Mouse (Mus musculus): Measurements from ENCODE around the gene Calm1. TPM values are rescaled to one million over a fixed set of nuclear protein-coding genes. Genes with fewer than 3 reads are reported as not detected.
"Not testable (repeated sequence)": the region's sequence is repeated elsewhere in the genome, so short reads cannot be mapped to it uniquely, and the experiment has no call there.

Gene Calm1
- total RNA-seq (2014; fragmentation: Nextera tagmentation): 154 and 167 TPM in 2 replicates
- total RNA-seq (2017): 549 and 572 TPM in 2 replicates

DNA sequence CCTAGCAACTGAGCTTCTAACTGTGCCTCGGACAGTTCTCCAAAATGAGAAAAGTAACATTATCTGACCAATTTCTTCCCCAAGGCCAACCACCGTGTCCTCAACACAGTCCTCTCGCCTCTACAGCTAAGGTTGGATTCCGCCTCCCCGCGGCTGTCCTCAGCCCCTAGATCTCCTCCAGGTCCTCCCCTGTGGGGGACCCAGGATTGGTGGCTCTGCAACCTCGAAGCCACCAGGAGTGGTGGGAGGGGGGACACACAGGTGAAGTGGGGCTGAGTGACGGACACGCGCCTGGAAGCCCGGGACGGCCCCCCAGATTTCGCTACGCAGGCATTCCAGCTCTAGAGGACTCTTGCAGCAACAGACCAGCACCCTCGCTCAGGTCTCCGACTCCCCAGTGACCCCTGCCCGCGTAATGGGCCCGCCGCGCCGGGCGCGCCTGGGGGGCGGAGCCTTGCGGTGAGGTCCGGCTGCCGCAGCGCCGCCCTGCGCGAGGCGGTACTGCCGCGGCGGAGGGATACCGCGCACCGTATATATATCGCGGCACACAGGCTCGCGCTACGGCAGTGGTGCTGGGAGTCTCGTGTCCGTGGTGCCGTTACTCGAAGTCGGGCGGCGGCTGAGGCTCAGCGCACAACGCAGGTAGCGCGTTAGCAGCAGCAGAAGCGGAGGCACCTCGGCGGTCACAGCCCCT, at the start of gene Calm1:
Calm1 (plus strand) TSS at position 469 of the 694 bp plus-strand sequence.
- peak; percentile 69 for ATAC-seq (replicated peaks; ENCODE audit: poor library complexity, severe bottlenecking)

DNA sequence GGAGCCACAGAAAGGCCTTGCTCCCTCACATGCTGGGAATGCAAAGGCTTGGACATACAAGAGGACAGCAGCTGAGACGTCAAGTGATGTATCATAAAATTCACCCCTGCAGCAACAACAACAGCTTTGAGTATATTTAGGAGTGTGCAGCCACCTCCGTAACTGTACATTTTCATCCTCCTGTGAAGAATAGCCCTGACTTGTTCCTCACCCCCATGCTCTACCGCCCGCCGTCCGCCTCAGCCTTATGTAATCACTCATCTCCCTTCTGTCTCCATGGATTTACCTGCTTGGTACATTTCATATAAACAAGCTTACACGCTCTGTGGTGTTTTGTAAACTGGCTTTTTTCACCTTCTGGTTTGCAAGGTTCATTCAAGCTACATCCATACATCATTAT, 46.8 kb upstream of the Calm1 start:
- no peak for ATAC-seq (replicated peaks; ENCODE audit: poor library complexity, severe bottlenecking)

DNA sequence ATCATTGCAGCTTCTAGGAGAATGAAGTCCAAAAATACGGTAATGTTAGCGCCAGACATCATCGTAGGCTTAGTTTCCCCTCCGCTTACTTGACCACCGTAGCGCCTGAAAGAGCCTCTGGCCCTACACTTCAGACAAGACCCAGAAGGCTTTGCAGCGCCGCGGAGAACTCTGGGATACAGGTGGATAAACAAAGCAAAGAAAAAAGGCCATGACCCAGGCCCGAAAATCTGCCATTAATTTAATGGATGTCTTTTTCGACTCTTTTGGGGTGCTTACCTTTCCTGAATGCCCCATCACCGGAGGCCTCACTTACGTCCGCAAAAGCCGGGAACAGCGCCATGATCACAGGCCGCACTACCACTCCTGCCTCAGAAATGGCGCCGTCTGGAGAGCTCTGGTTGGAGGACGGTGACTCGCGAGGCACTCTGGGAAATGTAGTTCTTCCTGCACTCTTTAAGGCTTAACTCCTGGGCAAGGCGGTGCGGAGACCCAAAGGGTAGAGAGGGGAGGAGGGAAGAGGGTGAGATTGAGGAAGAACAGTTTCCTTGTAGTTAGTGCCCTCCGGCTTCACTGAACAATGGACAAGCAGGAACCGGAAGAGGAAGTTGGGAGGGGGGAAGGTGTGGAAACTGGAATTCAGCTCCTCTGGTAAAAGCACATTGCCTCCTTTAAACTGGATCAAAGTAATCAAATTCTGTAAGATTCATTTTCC, 39.8 kb upstream of the Calm1 start, which contains the start of gene Nrde2:
Nrde2 (minus strand) TSS at position 393 of the 715 bp plus-strand sequence.
- ATAC-seq (replicated peaks; ENCODE audit: poor library complexity, severe bottlenecking): peak; percentile 100

DNA sequence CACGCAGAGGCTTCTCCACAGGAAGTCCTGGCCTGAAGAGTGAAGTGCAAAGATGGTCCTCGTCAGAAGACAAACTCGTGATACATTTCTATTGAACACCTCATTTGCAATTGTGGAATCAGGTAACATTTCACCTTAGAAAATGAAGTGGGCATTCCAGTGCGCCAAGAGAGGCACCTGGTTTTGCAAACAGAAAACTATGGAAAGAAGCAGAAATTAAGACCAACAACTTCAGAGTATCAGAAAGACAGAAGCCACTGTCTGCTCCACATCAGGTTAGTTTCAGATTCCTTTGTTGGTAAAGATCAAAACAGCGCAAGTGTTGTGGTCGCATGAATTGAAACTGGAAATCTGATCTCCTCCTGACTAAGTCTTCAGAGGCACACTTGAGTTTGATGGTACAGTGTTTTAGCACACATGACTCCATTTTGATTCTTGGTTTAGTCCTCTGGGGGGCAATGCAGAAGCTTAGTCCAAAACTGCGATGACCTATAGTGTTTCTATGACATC, 34.2 kb upstream of the Calm1 start:
- no peak for ATAC-seq (replicated peaks; ENCODE audit: poor library complexity, severe bottlenecking)

DNA sequence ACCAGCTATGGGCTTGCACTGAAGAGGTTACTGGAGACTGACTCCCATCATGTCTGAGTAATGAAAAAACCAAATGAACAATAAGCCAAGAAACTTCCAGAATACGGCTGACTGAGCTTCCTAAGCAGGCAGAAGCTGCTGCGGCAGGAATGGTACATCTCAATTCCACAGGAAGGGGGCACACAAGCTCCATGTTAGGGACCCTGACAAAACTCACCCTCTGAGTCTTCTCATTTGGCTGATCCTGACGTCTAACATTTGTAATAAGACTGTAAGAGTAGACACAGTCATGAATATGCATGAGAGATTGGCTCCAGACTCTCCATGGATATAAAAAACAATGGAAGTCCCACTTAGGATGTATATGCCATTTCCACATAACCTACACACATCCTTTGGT, 33.1 kb upstream of the Calm1 start:
- peak; percentile 41; the same call in 1 of the 2 replicates for ATAC-seq (replicated peaks; ENCODE audit: poor library complexity, severe bottlenecking)

DNA sequence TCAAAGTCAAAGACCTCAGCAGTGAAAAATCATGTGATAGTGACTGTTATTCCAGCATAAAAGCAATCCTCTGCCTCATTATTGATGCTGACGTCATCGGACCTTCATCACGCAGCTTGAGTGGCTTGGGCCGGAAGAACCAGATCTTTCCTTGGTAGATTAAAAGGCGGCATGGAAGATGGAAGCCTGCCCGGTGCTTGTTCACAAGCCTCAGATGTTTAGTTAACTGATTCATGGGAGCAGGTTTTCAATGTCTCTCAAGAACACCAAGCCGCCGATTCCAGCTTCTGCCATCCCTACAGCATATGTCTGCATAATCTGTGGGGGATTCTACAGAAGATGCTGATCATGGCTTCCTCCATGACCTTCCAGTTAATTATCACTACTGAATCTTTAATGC, 32.3 kb upstream of the Calm1 start:
- ATAC-seq (replicated peaks; ENCODE audit: poor library complexity, severe bottlenecking): no peak

DNA sequence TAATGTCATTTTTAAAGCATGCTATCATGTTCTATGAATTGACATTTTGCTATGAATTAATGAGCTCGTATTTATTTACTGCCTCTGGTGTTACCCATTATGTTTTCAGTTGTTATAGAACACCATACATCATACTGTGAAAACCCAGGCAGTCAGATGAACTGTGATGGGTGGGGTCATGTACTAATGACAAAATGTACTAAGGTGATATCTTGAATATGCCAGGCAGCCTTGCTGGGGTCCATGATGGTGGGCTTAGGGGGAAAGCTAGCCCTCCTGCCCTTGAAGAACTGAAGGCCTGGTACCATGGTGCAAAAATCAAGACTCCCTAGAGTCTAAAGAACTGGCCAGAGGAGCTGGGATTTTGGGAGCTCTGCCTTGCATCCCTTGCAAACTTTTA, 31.7 kb upstream of the Calm1 start:
- no peak for ATAC-seq (replicated peaks; ENCODE audit: poor library complexity, severe bottlenecking)

DNA sequence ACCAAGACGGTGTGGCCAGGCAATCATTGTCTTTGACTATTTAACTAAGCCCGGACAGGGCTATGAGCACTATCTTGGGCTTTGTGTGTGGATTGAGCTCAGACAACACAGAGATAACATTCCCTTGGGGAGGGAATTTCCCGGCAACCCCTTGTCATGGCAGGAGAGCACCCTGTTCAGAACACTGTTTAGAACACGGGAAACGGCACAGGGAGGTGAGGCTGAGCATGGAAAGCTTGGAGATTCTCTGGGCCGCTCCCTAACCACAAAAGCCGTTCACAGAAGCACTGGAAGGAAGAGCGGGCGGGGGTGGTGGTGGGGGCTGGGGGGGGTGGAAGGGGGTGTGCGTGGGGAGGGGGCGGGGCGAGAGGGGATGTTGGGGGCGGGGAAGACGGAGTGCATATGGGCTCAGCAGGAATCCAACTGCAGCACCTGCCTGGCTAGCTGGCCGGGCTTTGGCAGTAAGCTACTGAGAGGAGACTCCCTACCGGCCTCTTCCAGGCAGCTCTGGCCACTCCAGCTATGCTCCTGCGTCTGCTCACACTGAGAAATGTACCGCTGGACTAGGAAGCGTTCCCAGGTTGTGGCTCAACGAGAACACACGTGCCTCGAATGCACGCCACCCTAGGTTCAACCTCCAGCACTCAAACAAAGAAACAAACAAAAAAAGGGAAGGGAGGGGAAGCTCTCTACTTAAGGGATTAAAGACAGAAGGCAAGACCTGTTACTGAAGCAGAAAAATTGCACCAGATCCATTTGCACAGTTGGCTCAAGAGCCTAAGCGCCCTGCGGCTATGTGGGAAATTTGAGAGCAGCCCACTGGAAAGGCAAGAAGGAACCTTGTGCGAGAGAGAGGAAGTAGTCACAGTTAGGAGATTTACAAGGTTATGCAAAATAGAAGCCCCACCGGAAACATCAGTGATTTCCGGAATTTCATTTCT, 31.0 kb upstream of the Calm1 start:
- ATAC-seq (replicated peaks; ENCODE audit: poor library complexity, severe bottlenecking): peak; percentile 93

DNA sequence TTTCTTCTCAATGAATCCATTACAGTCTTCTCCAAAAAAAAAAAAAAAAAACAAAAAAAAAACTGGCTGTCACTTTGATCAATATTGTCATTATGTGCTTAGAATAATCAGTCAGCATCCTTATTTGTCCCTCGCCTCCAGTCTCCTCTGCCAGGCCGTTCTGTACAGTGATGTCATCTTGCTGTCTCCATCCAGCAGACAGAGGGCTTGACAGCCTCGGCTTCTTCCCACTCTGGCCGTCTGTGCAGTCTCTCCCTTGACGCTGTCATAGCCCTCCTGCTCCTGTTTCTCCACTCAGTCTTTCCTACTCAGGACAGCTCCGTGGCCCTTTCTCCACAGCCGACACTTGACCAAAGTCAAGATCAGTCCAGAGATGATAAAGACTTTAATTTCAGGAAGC, 26.8 kb upstream of the Calm1 start:
- no peak for ATAC-seq (replicated peaks; ENCODE audit: poor library complexity, severe bottlenecking)

DNA sequence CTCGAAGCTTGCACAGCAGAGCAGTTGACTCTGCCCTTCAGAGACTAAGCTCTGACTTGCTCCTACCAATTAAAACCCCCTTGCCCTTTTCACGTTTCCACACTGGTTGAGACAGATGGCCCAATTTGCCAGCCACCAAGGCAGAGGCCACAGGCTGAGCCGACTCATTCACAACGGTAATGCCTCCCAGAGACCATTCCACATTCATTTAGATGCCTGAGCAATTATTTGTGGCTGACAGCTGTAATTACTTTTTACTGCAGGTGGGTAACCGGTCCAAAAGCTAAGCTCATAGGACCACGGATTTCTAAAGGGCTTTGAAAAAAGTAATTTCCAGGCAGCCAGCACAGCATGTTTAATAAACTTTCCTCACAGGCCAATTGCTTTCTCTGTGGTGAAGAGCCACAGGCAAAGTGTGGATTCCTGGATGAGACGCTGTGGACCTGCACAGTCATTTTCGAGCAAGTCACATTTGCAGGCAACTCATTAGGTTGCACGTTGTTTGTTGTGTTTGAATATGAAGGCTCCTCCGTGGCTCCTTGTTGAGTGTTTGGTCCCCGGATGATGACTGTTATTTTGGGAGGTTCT, 22.7 kb upstream of the Calm1 start:
- ATAC-seq (replicated peaks; ENCODE audit: poor library complexity, severe bottlenecking): no peak

DNA sequence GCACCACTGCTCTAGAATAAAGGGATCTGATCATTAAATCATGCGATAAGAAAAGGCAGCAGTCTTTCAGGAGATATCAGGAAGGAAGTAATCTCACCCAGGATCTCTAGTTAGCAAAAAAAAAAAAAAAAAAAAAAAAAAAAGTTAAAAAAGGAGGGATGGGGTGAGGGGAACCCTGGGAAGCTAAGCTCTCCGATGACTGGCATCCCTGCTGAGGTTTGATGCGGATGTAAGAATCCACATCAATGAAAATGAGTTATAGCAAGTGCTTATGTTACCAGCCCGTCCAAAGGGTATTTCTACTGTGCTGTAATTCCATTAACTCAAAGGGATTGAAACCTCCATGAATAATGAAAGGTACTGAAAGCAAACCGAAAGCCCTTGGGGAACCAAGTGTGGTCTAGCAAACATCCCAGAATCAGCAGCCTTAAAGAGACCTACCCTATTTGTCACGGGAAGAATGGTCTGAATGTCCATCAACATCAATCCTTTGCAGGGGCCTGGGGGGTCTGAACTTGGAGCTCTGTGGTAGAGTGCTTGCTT, 20.3 kb upstream of the Calm1 start:
- no peak for ATAC-seq (replicated peaks; ENCODE audit: poor library complexity, severe bottlenecking)

DNA sequence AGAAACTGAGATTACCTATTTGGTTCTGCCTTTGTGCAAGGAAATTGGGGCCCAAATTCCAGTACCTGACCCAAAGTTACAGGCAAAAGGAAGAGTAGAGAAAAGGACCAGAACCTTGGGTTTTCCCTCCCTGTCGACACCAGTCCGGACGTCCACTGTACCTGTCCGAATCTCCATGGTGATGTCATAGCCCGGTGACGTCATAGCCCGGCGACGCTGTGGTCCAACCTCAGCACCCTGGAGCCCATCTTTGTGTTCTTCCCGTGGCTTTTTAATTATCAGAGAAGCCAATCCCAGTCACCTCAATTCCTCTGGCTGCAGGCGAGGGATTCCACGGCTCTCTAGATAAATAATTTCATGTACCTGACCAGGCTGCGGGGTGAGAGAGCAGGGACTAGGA, 18.4 kb upstream of the Calm1 start:
- ATAC-seq (replicated peaks; ENCODE audit: poor library complexity, severe bottlenecking): no peak

DNA sequence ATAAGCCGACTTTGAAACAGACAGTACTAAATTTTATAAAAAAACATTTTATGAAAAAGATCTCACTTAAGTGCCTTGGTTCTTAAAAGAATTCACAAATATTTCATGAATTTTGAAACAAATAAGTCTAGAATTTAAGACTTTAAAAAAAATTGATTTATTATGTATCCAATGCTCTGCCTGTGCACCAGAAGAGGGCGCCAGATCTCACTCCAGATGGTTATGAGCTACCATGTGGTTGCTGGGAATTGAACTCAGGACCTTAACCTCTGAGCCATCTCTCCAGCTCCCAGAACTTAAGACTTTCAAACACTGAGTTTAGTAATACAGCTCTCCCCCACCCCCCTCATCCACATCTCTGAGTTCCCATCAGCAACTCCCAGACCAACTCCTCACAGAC, 16.6 kb upstream of the Calm1 start:
- no peak for ATAC-seq (replicated peaks; ENCODE audit: poor library complexity, severe bottlenecking)

DNA sequence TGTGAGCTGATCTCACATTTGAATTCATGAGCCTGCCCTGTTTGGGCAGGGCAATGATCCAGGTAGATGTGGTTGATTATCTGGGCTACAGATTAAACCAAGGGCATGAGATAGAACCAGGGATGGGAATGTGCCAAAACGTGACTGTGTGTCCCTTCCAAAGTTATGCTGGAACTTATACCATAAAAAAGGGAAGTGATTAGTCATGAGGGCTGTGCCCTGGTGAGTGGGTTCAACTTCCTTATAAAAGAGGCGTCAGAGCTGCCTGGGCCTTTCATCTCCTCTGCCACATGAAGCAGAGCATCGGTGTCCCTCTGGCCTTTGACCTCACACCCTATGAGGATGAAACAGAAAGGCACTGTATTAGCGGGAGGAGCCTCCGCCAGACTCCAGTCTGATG, 15.3 kb upstream of the Calm1 start:
- ATAC-seq (replicated peaks; ENCODE audit: poor library complexity, severe bottlenecking): peak; percentile 71

DNA sequence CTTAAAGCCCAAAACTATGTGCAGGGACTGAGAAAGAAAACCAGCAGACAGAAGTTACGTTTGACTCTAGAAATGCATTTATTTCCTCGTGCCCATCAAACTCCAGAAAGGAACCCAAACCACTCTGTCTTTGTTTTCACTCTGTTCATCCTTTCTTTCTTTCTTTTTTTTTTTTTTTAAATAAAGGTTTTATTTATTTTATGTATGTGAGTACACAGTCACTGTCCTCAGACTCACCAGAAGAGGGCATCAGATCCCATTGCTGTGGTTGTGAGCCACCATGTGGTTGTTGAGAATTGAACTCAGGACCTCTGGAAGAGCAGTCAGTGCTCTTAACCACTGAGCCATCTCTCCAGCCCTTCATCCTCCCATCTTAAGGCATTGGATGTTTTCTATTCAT, 14.3 kb upstream of the Calm1 start:
- ATAC-seq (replicated peaks; ENCODE audit: poor library complexity, severe bottlenecking): not testable (repeated sequence)

DNA sequence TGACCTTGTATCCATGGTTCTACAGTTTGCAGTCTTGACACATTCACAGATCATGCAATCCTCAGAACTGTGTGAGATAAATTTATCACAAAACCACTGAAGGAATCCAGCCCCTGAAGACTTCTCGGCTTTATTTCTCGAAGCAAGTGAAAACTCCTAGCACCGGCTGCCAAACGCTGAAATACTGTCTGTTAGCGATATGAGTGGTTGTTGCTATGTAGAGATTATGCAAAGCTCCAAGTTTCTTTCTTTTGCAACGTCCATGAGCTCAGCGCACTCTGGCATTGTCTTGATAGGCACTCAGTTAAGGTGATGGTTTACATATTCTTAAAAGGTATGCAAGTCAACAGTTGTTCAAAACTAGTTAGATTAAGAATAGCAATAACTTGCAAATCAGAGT, 13.3 kb upstream of the Calm1 start:
- ATAC-seq (replicated peaks; ENCODE audit: poor library complexity, severe bottlenecking): 0 out of 2 replicates have a peak, but pooled peaks have one; percentile 6

DNA sequence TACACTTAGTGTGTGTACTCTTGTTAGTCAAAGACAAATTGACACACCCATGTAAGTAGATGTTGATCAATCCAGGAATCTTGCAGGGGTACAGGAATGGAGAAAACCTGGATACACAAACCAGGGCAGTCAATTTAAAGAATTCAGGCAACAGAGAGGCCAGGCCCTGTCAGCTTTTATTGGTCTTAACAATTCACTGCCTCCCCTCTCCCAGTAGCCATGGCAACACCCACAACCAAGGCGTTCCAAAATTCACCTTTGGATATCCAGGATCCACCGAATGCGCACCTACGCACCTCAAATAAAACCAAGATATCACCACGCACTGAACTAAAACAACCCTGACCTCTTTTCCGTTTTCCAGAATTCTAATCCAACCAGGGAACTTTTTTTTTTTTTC, 12.9 kb upstream of the Calm1 start:
- ATAC-seq (replicated peaks; ENCODE audit: poor library complexity, severe bottlenecking): no peak

DNA sequence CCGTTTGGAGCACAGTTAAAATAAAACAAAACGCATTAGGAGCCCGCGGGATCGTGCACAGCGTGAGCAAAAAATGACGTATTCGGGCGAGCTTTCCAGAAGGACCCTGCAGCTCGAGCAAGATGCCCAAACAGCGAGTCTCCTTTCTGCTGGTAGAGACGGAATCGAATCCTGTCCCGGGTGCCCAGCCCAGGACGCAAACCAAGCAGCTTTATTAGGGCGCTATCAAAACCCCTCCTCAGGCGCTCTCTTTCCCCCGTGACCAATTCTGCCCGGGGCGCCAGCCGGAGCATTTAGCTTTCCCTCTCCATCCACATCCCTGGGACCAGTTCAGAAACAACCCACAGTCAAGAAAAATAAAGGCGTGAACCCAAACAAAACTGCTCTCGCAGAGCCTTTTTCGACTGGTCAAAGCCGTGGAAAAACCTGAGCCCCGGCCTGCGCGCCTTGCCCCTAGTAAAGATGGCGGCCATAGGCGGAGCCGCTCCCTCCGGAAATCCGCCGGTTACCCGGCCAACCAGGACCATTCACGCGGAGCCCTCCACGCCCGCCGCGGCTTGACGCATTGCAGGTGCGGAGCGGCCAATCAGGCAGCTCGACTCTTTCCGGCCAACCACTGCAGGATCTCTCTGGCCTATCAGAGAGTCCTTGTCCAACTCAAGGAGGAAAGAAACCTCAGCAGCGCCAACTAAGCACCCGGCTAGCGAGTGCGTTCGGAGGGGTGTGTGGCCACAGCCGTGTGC, 12.1 kb upstream of the Calm1 start:
- ATAC-seq (replicated peaks; ENCODE audit: poor library complexity, severe bottlenecking): peak; percentile 92

DNA sequence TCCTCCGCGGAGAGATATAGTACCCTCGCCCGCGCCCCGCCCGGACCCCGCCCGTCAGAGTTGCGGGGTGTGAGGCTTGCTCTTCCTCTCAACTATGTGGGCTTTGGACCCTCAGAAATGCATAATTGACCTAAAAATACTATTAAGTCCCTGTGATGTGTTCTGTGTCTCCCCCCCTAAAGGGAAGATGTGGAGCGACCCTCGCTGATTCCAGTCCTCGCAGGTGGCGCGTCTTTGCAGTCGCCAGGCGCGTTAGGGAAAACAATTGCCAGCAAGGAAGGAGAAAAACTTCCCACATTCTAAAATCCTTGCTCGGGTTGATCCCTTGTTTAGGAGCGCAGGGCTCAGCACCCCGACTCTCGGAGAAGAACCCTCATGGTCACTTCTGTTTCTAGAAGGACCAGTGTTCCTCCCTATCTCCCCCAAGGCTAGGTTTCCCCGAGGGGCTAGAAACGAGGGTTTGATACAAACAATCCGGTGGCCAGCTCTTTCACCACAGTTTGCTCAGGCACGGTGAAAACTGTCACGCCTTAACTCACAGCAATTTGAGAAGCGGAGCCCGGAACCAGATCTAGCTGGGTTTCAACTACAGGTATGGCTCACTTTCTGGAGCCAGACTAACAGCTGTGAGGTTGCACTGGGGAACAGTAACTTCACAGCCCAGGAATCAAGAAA, 11.3 kb upstream of the Calm1 start:
- no peak for ATAC-seq (replicated peaks; ENCODE audit: poor library complexity, severe bottlenecking)

Measured in granulocyte monocyte progenitor cell, adult 5-6 weeks (primary cell).